Mouse (Mus musculus) limb, embryonic 15.5 days (tissue): ENCODE measurements at regions not wholly inside any gene's neighbourhood (a gene's known extent, or its start where the extent isn't known, plus 50 kb on each side); places are given as distances from the start of the nearest gene placed in this dataset.

Experiments
- ATAC-seq: fragments of 200-750 bp; cut with Nextera tagmentation; 2 replicates; pipeline ENCODE4 v1.8.0; 2017; ENCODE audit warnings: low read depth, moderate TSS enrichment; ENCODE audit not compliant: insufficient number of reproducible peaks, low FRiP score, low TSS enrichment
- H3K27ac ChIP-seq: fragments of 300-500 bp; sonication (generic); 2 replicates; pipeline ENCODE4 v1.5.1; 2015; ENCODE audit warnings: moderate library complexity, mild to moderate bottlenecking, inconsistent platforms
- H3K27me3 ChIP-seq: fragments of 300-500 bp; sonication (generic); 2 replicates; pipeline ENCODE4 v1.6.1; 2015; ENCODE audit warnings: inconsistent platforms
- H3K36me3 ChIP-seq: fragments of 300-500 bp; sonication (generic); 2 replicates; pipeline ENCODE4 v1.6.1; 2015; ENCODE audit warnings: inconsistent platforms
- H3K4me1 ChIP-seq: fragments of 300-500 bp; sonication (generic); 2 replicates; pipeline ENCODE4 v1.6.1; 2015; ENCODE audit warnings: inconsistent platforms
- H3K4me2 ChIP-seq: fragments of 300-500 bp; sonication (generic); 2 replicates; pipeline ENCODE4 v1.6.1; 2015; ENCODE audit warnings: mild to moderate bottlenecking, inconsistent platforms
- H3K4me3 ChIP-seq: fragments of 300-500 bp; sonication (generic); 2 replicates; pipeline ENCODE4 v1.5.1; 2015; ENCODE audit warnings: mild to moderate bottlenecking, inconsistent platforms
- H3K9ac ChIP-seq: fragments of 300-500 bp; sonication (generic); 2 replicates; pipeline ENCODE4 v1.6.1; 2015; ENCODE audit warnings: inconsistent platforms
- H3K9me3 ChIP-seq: fragments of 300-500 bp; sonication (generic); 2 replicates; pipeline ENCODE4 v1.6.1; 2016; ENCODE audit warnings: inconsistent platforms
- WGBS: fragments of 180-500 bp; shearing (Covaris S2); methylation state at CpG from one replicate; pipeline ENCODE4 v1.1.7; 2015; 5-methylcytosine and 5-hydroxymethylcytosine counted together

DNA sequence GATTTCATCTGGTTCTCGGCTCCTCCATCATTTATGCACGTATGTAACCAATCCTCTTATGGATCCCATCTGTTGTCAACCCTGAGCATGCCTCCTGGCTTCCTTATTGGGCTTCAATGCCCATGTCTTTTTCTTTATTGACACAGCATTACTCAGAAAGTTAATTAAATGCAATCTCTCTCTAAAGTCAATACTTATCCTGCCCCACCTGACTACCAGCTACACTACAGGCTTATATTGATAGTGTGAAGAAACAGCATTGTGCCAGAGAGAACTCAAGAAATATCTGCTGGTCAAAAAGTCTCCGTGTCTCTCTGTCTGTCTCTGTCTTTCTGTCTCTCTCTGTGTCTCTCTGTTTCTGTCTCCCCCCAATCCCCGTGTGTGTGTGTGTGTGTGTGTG is 194.7 kb upstream of the Rfx3 start:
- Histone ChIP-seq H3K27ac (no peak overlapping the region), H3K4me2 (no peak overlapping the region), H3K4me3 (no peak overlapping the region), H3K4me1 (no peaks in the 10 kb centered on the region), H3K36me3 (no peaks in the 10 kb centered on the region), H3K9ac (no peak overlapping the region), H3K27me3 (no peaks in the 10 kb centered on the region), H3K9me3 (no peaks in the 10 kb centered on the region)
- no peak for ATAC-seq
- 78% methylated on average over 4 of the region's 4 CpGs for WGBS

DNA sequence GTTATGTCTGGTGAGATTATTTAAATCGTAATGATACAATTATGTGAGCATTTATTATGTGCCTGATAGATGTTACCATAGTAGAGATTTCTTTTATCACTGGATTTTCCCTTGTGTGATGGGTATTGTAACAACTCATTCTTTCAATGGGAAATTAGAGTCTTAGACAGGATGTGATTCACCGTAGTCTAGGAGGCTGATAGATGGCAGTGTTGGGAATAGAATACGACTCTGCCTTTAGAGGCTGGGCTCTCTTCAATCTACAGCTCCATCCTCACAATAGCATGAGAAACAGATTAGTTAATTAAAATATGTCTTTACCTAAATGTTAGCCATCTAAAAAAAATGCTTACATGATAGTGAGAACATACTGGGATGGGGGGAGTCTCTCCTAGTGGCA is 192.8 kb upstream of the Rfx3 start:
- Histone ChIP-seq H3K4me3 (no peak overlapping the region), H3K27ac (no peak overlapping the region), H3K4me2 (no peak overlapping the region), H3K27me3 (no peaks in the 10 kb centered on the region), H3K9ac (no peak overlapping the region), H3K9me3 (no peaks in the 10 kb centered on the region), H3K36me3 (no peaks in the 10 kb centered on the region), H3K4me1 (no peaks in the 10 kb centered on the region)
- no peak for ATAC-seq
- WGBS = 77% methylated on average over 3 of the region's 3 CpGs

- WGBS = 57% methylated on average over 8 of the region's 8 CpGs
- Histone ChIP-seq H3K4me2 (no peak overlapping the region), H3K4me1 (no peaks in the 10 kb centered on the region), H3K36me3 (no peaks in the 10 kb centered on the region), H3K4me3 (no peak overlapping the region), H3K9ac (no peak overlapping the region), H3K9me3 (no peaks in the 10 kb centered on the region), H3K27me3 (no peaks in the 10 kb centered on the region), H3K27ac (no peak overlapping the region)
- no peak for ATAC-seq
Measured at GRCm38 (mm10) chr19:28199385-28199784, 188.4 kb upstream of the Rfx3 start.

- H3K4me1 ChIP-seq = no peaks in the 10 kb centered on the region
- H3K36me3 ChIP-seq = no peaks in the 10 kb centered on the region
- no peak for ATAC-seq
- no peak overlapping the region for H3K9ac ChIP-seq
- H3K4me3 ChIP-seq = no peak overlapping the region
- no peak overlapping the region for H3K27ac ChIP-seq
- H3K9me3 ChIP-seq = no peaks in the 10 kb centered on the region
- H3K4me2 ChIP-seq = no peak overlapping the region
- no peaks in the 10 kb centered on the region for H3K27me3 ChIP-seq
- WGBS = 95% methylated on average over 5 of the region's 5 CpGs
Measured at GRCm38 (mm10) chr19:28196881-28197280, 185.9 kb upstream of the Rfx3 start.

- Histone ChIP-seq H3K27ac (no peak overlapping the region), H3K4me2 (no peak overlapping the region), H3K36me3 (no peaks in the 10 kb centered on the region), H3K9ac (no peak overlapping the region), H3K9me3 (no peaks in the 10 kb centered on the region), H3K4me3 (no peak overlapping the region), H3K27me3 (no peaks in the 10 kb centered on the region), H3K4me1 (no peaks in the 10 kb centered on the region)
- 59% methylated on average over 3 of the region's 3 CpGs for WGBS
- ATAC-seq = no peak
Measured at GRCm38 (mm10) chr19:28192248-28192647, 181.3 kb upstream of the Rfx3 start.

DNA sequence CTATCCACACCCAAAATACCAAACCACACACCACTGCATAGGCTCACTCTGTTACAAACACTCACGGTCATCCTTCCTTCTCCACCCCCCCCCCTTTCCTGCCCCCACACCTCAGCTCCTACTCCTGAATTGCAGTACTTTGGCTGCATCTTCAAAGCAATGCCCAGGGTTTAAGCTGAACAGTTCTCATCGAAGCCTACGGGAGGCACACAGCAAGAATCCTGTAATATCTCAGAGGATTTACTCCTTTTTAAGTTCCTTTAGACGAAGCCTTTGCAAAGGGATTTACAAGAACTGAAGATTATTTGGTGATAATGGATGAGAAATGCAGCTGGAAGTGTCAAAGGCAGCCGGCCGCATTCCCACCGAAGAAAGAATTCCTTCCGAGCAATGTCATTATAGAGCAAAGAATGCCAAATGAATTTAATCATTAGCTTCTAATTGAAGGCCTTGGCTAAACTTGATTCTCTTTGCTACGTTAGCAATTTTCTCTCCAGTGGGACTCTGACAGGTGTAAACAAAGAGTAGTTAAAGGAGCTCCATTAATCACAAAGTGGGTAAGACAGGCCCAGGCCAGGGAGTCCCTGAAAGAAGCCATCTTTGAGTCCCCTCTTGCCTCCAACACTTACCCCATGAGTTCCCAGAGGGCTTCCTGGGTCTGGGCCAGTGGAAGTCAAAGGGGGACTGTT is 180.6 kb upstream of the Rfx3 start:
- no peak for ATAC-seq
- Histone ChIP-seq H3K4me1 (no peaks in the 10 kb centered on the region), H3K36me3 (no peaks in the 10 kb centered on the region), H3K4me2 (no peak overlapping the region), H3K9ac (no peak overlapping the region), H3K4me3 (no peak overlapping the region), H3K27ac (no peak overlapping the region), H3K27me3 (no peaks in the 10 kb centered on the region), H3K9me3 (no peaks in the 10 kb centered on the region)
- 28% methylated on average over 9 of the region's 9 CpGs for WGBS

DNA sequence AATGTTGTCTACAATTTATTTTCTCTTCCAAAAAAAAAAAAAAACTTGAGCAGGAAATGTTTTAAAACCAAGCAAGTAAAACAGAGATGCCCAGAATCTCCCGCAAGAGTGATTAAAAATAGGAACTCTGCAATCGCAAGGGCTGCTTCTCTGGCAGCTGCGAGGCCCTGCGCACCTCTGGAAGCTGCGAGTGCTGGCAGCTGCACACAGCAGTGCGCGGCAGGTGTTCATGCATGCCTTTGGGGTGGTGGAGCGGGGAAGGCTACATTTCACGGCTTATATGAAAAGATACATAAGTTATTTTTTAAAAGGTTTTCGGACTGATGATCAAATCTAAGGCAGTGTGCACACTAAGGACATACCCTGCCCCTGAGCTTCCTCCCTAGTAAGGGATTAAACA is 179.3 kb upstream of the Rfx3 start:
- Histone ChIP-seq H3K4me1 (no peaks in the 10 kb centered on the region), H3K9me3 (no peaks in the 10 kb centered on the region), H3K4me2 (no peak overlapping the region), H3K9ac (no peak overlapping the region), H3K27ac (no peak overlapping the region), H3K36me3 (no peaks in the 10 kb centered on the region), H3K27me3 (no peaks in the 10 kb centered on the region), H3K4me3 (no peak overlapping the region)
- ATAC-seq = no peak
- WGBS = 42% methylated on average over 10 of the region's 10 CpGs

GRCm38 (mm10) chr19:28188363-28188762 is 177.4 kb upstream of the Rfx3 start:
- Histone ChIP-seq H3K27ac (no peak overlapping the region), H3K36me3 (no peaks in the 10 kb centered on the region), H3K27me3 (no peaks in the 10 kb centered on the region), H3K9me3 (no peaks in the 10 kb centered on the region), H3K9ac (no peak overlapping the region), H3K4me1 (no peaks in the 10 kb centered on the region), H3K4me3 (no peak overlapping the region), H3K4me2 (no peak overlapping the region)
- WGBS = 82% methylated on average over 6 of the region's 6 CpGs
- no peak for ATAC-seq

- no peak overlapping the region for H3K9ac ChIP-seq
- no peak overlapping the region for H3K27ac ChIP-seq
- ATAC-seq = no peak
- H3K4me3 ChIP-seq = no peak overlapping the region
- H3K27me3 ChIP-seq = no peaks in the 10 kb centered on the region
- H3K36me3 ChIP-seq = no peaks in the 10 kb centered on the region
- 81% methylated on average over 12 of the region's 12 CpGs for WGBS
- H3K4me1 ChIP-seq = no peaks in the 10 kb centered on the region
- no peak overlapping the region for H3K4me2 ChIP-seq
- no peaks in the 10 kb centered on the region for H3K9me3 ChIP-seq
Measured at GRCm38 (mm10) chr19:28182411-28183182, 171.6 kb upstream of the Rfx3 start.

DNA sequence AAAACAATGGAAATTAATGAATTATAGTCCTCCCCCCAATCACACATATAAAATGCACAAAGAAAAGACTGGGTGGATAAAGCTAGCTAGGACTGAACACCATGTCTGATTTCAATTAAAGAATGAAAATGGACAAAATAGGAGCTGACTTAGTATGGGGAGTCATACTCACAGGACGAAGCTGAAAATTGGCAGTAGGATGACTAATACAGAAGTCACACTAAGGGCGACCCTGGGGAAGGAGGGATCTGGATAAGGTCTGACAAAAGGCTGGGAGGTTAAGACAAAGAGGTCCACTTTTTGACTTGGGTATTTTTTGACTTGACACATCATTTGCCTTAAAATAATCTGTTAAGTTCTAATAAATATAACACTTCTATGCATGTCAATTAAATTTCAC is 170.2 kb upstream of the Rfx3 start:
- H3K4me1 ChIP-seq = no peaks in the 10 kb centered on the region
- H3K36me3 ChIP-seq = no peaks in the 10 kb centered on the region
- no peak overlapping the region for H3K4me2 ChIP-seq
- no peak for ATAC-seq
- H3K27me3 ChIP-seq = no peaks in the 10 kb centered on the region
- H3K9ac ChIP-seq = no peak overlapping the region
- 81% methylated on average over 2 of the region's 2 CpGs for WGBS
- no peak overlapping the region for H3K27ac ChIP-seq
- no peak overlapping the region for H3K4me3 ChIP-seq
- H3K9me3 ChIP-seq = no peaks in the 10 kb centered on the region

DNA sequence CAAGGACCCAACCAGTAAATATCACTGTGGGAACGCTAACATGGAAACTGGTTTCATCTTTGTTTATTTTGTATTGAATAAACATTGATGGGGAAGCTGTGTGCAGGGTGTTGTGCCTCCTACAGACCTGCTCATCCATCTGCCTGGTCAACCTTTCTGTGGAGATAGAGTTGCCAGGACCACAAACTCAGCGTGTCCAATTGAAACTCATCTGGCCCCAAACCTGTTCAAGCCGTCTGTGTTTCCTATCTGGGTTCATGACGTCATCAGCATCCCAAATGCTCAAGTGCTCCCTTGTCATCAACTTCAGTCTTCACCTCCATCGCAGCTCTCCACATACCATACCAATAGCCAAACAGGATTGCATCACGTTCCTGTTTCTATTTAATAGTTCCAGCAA is 167.1 kb upstream of the Rfx3 start:
- Histone ChIP-seq H3K4me3 (no peak overlapping the region), H3K4me1 (no peaks in the 10 kb centered on the region), H3K27ac (no peak overlapping the region), H3K4me2 (no peak overlapping the region), H3K27me3 (no peaks in the 10 kb centered on the region), H3K9ac (no peak overlapping the region), H3K36me3 (no peaks in the 10 kb centered on the region), H3K9me3 (no peaks in the 10 kb centered on the region)
- no peak for ATAC-seq
- 73% methylated on average over 6 of the region's 6 CpGs for WGBS

- H3K27me3 ChIP-seq = no peaks in the 10 kb centered on the region
- no peak overlapping the region for H3K4me3 ChIP-seq
- 44% methylated on average over 6 of the region's 6 CpGs for WGBS
- H3K4me2 ChIP-seq = no peak overlapping the region
- H3K9me3 ChIP-seq = no peaks in the 10 kb centered on the region
- H3K4me1 ChIP-seq = no peaks in the 10 kb centered on the region
- no peaks in the 10 kb centered on the region for H3K36me3 ChIP-seq
- no peak for ATAC-seq
- no peak overlapping the region for H3K9ac ChIP-seq
- H3K27ac ChIP-seq = no peak overlapping the region
Measured at GRCm38 (mm10) chr19:28176821-28177220, 165.9 kb upstream of the Rfx3 start.
